Mouse (Mus musculus): ENCODE measurements around the gene D930048N14Rik. TPM values are rescaled to one million over a fixed set of nuclear protein-coding genes. Genes with fewer than 3 reads are reported as not detected.

The D930048N14Rik gene
- polyA plus RNA-seq, 1 experiment from 2014 or later: 0.46 TPM

- H3K27ac ChIP-seq (ENCODE audit: low read length): peak within 1 kb of the TSS; percentile 87
- H3K9ac ChIP-seq (ENCODE audit: low read depth, low read length): peak within 1 kb of the TSS; percentile 85
- H3K27me3 ChIP-seq (ENCODE audit: control insufficient read depth, insufficient read depth, low read depth, low read length): no peaks in the 10 kb centered on the region
- peak within 1 kb of the TSS; percentile 85 for H3K4me3 ChIP-seq (ENCODE audit: low read depth, low read length)
- ATAC-seq (ENCODE audit: low read depth): peak; percentile 77
- H3K36me3 ChIP-seq (ENCODE audit: control insufficient read depth, insufficient read depth): no peaks in the 10 kb centered on the region
- WGBS (ENCODE audit: insufficient replicate concordance): under 1% methylated on average over 61 of the region's 61 CpGs
- H3K9me3 ChIP-seq (replicated peaks; ENCODE audit: control insufficient read depth, low read length): no peaks in the 10 kb centered on the region
- H3K4me2 ChIP-seq (ENCODE audit: low read depth, low read length): peak within 1 kb of the TSS; percentile 83
- peaks cover 25% of the 10 kb centered on the region for H3K4me1 ChIP-seq (ENCODE audit: control insufficient read depth, low read depth, low read length)
Observed at GRCm38 (mm10) chr11:51635525-51636322, 15.0 kb upstream of the D930048N14Rik start, which contains the start of gene Rmnd5b. Gene Rmnd5b, minus strand, starts transcription at chr11:51635896.

GRCm38 (mm10) chr11:51636323-51636684 is 14.4 kb upstream of the D930048N14Rik start:
- Histone ChIP-seq H3K27ac (ENCODE audit: low read length) (peak overlapping the region; percentile 87), H3K36me3 (ENCODE audit: control insufficient read depth, insufficient read depth) (no peaks in the 10 kb centered on the region), H3K4me3 (ENCODE audit: low read depth, low read length) (peak overlapping the region; percentile 85), H3K4me2 (ENCODE audit: low read depth, low read length) (peak overlapping the region; percentile 83), H3K27me3 (ENCODE audit: control insufficient read depth, insufficient read depth, low read depth, low read length) (no peaks in the 10 kb centered on the region), H3K9ac (ENCODE audit: low read depth, low read length) (peak overlapping the region; percentile 85), H3K4me1 (ENCODE audit: control insufficient read depth, low read depth, low read length) (peaks cover 25% of the 10 kb centered on the region), H3K9me3 (replicated peaks; ENCODE audit: control insufficient read depth, low read length) (no peaks in the 10 kb centered on the region)
- 5% methylated on average over 6 of the region's 6 CpGs for WGBS (ENCODE audit: insufficient replicate concordance)
- ATAC-seq (ENCODE audit: low read depth): peak; percentile 50

GRCm38 (mm10) chr11:51637971-51638414 is 12.8 kb upstream of the D930048N14Rik start:
- no peak for ATAC-seq (ENCODE audit: low read depth)
- H3K9ac ChIP-seq (ENCODE audit: low read depth, low read length): no peak overlapping the region

GRCm38 (mm10) chr11:51638497-51638896 is 12.3 kb upstream of the D930048N14Rik start:
- 47% methylated on average over 5 of the region's 5 CpGs for WGBS (ENCODE audit: insufficient replicate concordance)
- H3K4me1 ChIP-seq (ENCODE audit: control insufficient read depth, low read depth, low read length): peaks cover 25% of the 10 kb centered on the region

More at GRCm38 (mm10) chr11:51637971-51638414, 12.8 kb upstream of the D930048N14Rik start:
- Histone ChIP-seq H3K4me1 (ENCODE audit: control insufficient read depth, low read depth, low read length) (peaks cover 25% of the 10 kb centered on the region), H3K27me3 (ENCODE audit: control insufficient read depth, insufficient read depth, low read depth, low read length) (no peaks in the 10 kb centered on the region), H3K27ac (ENCODE audit: low read length) (peak overlapping the region; percentile 16; the same call in 1 of the 2 replicates), H3K36me3 (ENCODE audit: control insufficient read depth, insufficient read depth) (no peaks in the 10 kb centered on the region), H3K9me3 (replicated peaks; ENCODE audit: control insufficient read depth, low read length) (no peaks in the 10 kb centered on the region), H3K4me2 (ENCODE audit: low read depth, low read length) (peak overlapping the region; percentile 47), H3K4me3 (ENCODE audit: low read depth, low read length) (0 out of 2 replicates have a peak overlapping the region, but pooled peaks have one; percentile 21)
- 3% methylated on average over 17 of the region's 17 CpGs for WGBS (ENCODE audit: insufficient replicate concordance)

GRCm38 (mm10) chr11:51640748-51641147 is 10.0 kb upstream of the D930048N14Rik start:
- Histone ChIP-seq H3K4me1 (ENCODE audit: control insufficient read depth, low read depth, low read length) (peaks cover 12% of the 10 kb centered on the region), H3K36me3 (ENCODE audit: control insufficient read depth, insufficient read depth) (no peaks in the 10 kb centered on the region), H3K27me3 (ENCODE audit: control insufficient read depth, insufficient read depth, low read depth, low read length) (peaks cover 3% of the 10 kb centered on the region; the same call in 1 of the 2 replicates), H3K9ac (ENCODE audit: low read depth, low read length) (no peak overlapping the region), H3K4me2 (ENCODE audit: low read depth, low read length) (no peak overlapping the region), H3K9me3 (replicated peaks; ENCODE audit: control insufficient read depth, low read length) (no peaks in the 10 kb centered on the region), H3K27ac (ENCODE audit: low read length) (no peak overlapping the region), H3K4me3 (ENCODE audit: low read depth, low read length) (no peak overlapping the region)
- ATAC-seq (ENCODE audit: low read depth): no peak
- WGBS (ENCODE audit: insufficient replicate concordance): 66% methylated on average over 7 of the region's 7 CpGs

More at GRCm38 (mm10) chr11:51638497-51638896, 12.3 kb upstream of the D930048N14Rik start:
- Histone ChIP-seq H3K27me3 (ENCODE audit: control insufficient read depth, insufficient read depth, low read depth, low read length) (no peaks in the 10 kb centered on the region), H3K9ac (ENCODE audit: low read depth, low read length) (no peak overlapping the region), H3K36me3 (ENCODE audit: control insufficient read depth, insufficient read depth) (no peaks in the 10 kb centered on the region), H3K4me2 (ENCODE audit: low read depth, low read length) (peak overlapping the region; percentile 47), H3K4me3 (ENCODE audit: low read depth, low read length) (no peak overlapping the region), H3K27ac (ENCODE audit: low read length) (peak overlapping the region; percentile 16; the same call in 1 of the 2 replicates), H3K9me3 (replicated peaks; ENCODE audit: control insufficient read depth, low read length) (no peaks in the 10 kb centered on the region)
- ATAC-seq (ENCODE audit: low read depth): no peak

- Histone ChIP-seq H3K27ac (ENCODE audit: low read length) (no peak overlapping the region), H3K4me3 (ENCODE audit: low read depth, low read length) (no peak overlapping the region), H3K9ac (ENCODE audit: low read depth, low read length) (no peak overlapping the region), H3K4me2 (ENCODE audit: low read depth, low read length) (no peak overlapping the region), H3K27me3 (ENCODE audit: control insufficient read depth, insufficient read depth, low read depth, low read length) (peaks cover 3% of the 10 kb centered on the region; the same call in 1 of the 2 replicates), H3K9me3 (replicated peaks; ENCODE audit: control insufficient read depth, low read length) (no peaks in the 10 kb centered on the region), H3K4me1 (ENCODE audit: control insufficient read depth, low read depth, low read length) (no peaks in the 10 kb centered on the region), H3K36me3 (ENCODE audit: control insufficient read depth, insufficient read depth) (no peaks in the 10 kb centered on the region)
- no peak for ATAC-seq (ENCODE audit: low read depth)
- 53% methylated on average over 9 of the region's 9 CpGs for WGBS (ENCODE audit: insufficient replicate concordance)
Observed at GRCm38 (mm10) chr11:51643202-51643601, 7.6 kb upstream of the D930048N14Rik start.

GRCm38 (mm10) chr11:51643761-51644160 is 7.0 kb upstream of the D930048N14Rik start:
- Histone ChIP-seq H3K9me3 (replicated peaks; ENCODE audit: control insufficient read depth, low read length) (no peaks in the 10 kb centered on the region), H3K36me3 (ENCODE audit: control insufficient read depth, insufficient read depth) (no peaks in the 10 kb centered on the region), H3K27me3 (ENCODE audit: control insufficient read depth, insufficient read depth, low read depth, low read length) (peaks cover 3% of the 10 kb centered on the region; the same call in 1 of the 2 replicates), H3K4me3 (ENCODE audit: low read depth, low read length) (no peak overlapping the region), H3K9ac (ENCODE audit: low read depth, low read length) (no peak overlapping the region), H3K4me1 (ENCODE audit: control insufficient read depth, low read depth, low read length) (no peaks in the 10 kb centered on the region), H3K4me2 (ENCODE audit: low read depth, low read length) (no peak overlapping the region), H3K27ac (ENCODE audit: low read length) (peak overlapping the region; percentile 43; the same call in 1 of the 2 replicates)
- 45% methylated on average over 15 of the region's 15 CpGs for WGBS (ENCODE audit: insufficient replicate concordance)
- no peak for ATAC-seq (ENCODE audit: low read depth)

- Histone ChIP-seq H3K4me1 (ENCODE audit: control insufficient read depth, low read depth, low read length) (peaks cover under 1% of the 10 kb centered on the region; the same call in 1 of the 2 replicates), H3K9ac (ENCODE audit: low read depth, low read length) (no peak overlapping the region), H3K4me3 (ENCODE audit: low read depth, low read length) (no peak overlapping the region), H3K9me3 (replicated peaks; ENCODE audit: control insufficient read depth, low read length) (no peaks in the 10 kb centered on the region), H3K36me3 (ENCODE audit: control insufficient read depth, insufficient read depth) (no peaks in the 10 kb centered on the region), H3K4me2 (ENCODE audit: low read depth, low read length) (no peak overlapping the region), H3K27ac (ENCODE audit: low read length) (peak overlapping the region; percentile 43; the same call in 1 of the 2 replicates), H3K27me3 (ENCODE audit: control insufficient read depth, insufficient read depth, low read depth, low read length) (peaks cover 7% of the 10 kb centered on the region)
- no peak for ATAC-seq (ENCODE audit: low read depth)
- WGBS (ENCODE audit: insufficient replicate concordance): 36% methylated on average over 16 of the region's 16 CpGs
Observed at GRCm38 (mm10) chr11:51644217-51644616, 6.5 kb upstream of the D930048N14Rik start.

GRCm38 (mm10) chr11:51645293-51645692 is 5.5 kb upstream of the D930048N14Rik start:
- no peak overlapping the region for H3K4me3 ChIP-seq (ENCODE audit: low read depth, low read length)
- no peaks in the 10 kb centered on the region for H3K36me3 ChIP-seq (ENCODE audit: control insufficient read depth, insufficient read depth)
- no peaks in the 10 kb centered on the region for H3K9me3 ChIP-seq (replicated peaks; ENCODE audit: control insufficient read depth, low read length)
- no peak overlapping the region for H3K9ac ChIP-seq (ENCODE audit: low read depth, low read length)
- H3K27ac ChIP-seq (ENCODE audit: low read length): no peak overlapping the region
- WGBS (ENCODE audit: insufficient replicate concordance): 71% methylated on average over 13 of the region's 13 CpGs
- peaks cover 10% of the 10 kb centered on the region for H3K4me1 ChIP-seq (ENCODE audit: control insufficient read depth, low read depth, low read length)
- no peak for ATAC-seq (ENCODE audit: low read depth)
- peaks cover 18% of the 10 kb centered on the region for H3K27me3 ChIP-seq (ENCODE audit: control insufficient read depth, insufficient read depth, low read depth, low read length)
- H3K4me2 ChIP-seq (ENCODE audit: low read depth, low read length): no peak overlapping the region

Data from liver, embryonic 16.5 days (tissue).